Mouse (Mus musculus) megakaryocyte-erythroid progenitor cell, adult 5-6 weeks (primary cell): ENCODE data around the gene Zfp429. TPM values are rescaled to one million over a fixed set of nuclear protein-coding genes. Genes with fewer than 3 reads are reported as not detected.

ENCODE experiments used
- total RNA-seq, 2 experiments: library from RNA; stranded (forward) in 1 of 2; stranded (reverse) in 1 of 2; fragments of 200-1000, 215-1000 nt in 1 of 2; fragments of >200 nt in 1 of 2; fragmentation: Nextera tagmentation in 1 of 2; gene quantifications; 2 replicates each; pipeline ENCODE4 v1.2.3; 2014 to 2017

Gene Zfp429
- total RNA-seq, 2 experiments from 2014 or later, result 6.2 to 10.5 TPM

Other genes starting within 250 kb of the Zfp429 start
- 0.25 and 2.0 TPM in 2 replicates for gene Rsl1, start 226.6 kb downstream of the Zfp429 start, total RNA-seq (2014; fragmentation: Nextera tagmentation)
- 1.8 and 5.6 TPM in 2 replicates for gene Rsl1, start 226.6 kb downstream of the Zfp429 start, total RNA-seq (2017)
- gene Zfp455, start 205.3 kb downstream of the Zfp429 start, total RNA-seq (2014; fragmentation: Nextera tagmentation), result 2.4 and 2.6 TPM in 2 replicates
- gene Zfp455, start 205.3 kb downstream of the Zfp429 start, total RNA-seq (2017), result 0.38 and 2.4 TPM in 2 replicates
- 4.6 and 9.0 TPM in 2 replicates for gene Zfp458, start 121.4 kb downstream of the Zfp429 start, total RNA-seq (2014; fragmentation: Nextera tagmentation)
- 3.1 and 4.4 TPM in 2 replicates for gene Zfp458, start 121.4 kb downstream of the Zfp429 start, total RNA-seq (2017)
- gene Zfp457, start 93.3 kb downstream of the Zfp429 start, total RNA-seq (2014; fragmentation: Nextera tagmentation), result 2.5 and 4.3 TPM in 2 replicates
- gene Zfp457, start 93.3 kb downstream of the Zfp429 start, total RNA-seq (2017), result 1.0 TPM in 1 of 2 replicates, not detected in the other
- gene Zfp595, start 67.2 kb downstream of the Zfp429 start, total RNA-seq (2014; fragmentation: Nextera tagmentation), result 5.2 and 11.6 TPM in 2 replicates
- 4.9 and 8.2 TPM in 2 replicates for gene Zfp595, start 67.2 kb downstream of the Zfp429 start, total RNA-seq (2017)
- 6.6 and 13.8 TPM in 2 replicates for gene Gm28044, start 39.3 kb downstream of the Zfp429 start, total RNA-seq (2014; fragmentation: Nextera tagmentation)
- 3.5 TPM in 1 of 2 replicates, not detected in the other for gene Gm28044, start 39.3 kb downstream of the Zfp429 start, total RNA-seq (2017)
- gene Zfp953, start 39.2 kb downstream of the Zfp429 start, total RNA-seq (2014; fragmentation: Nextera tagmentation), result 6.1 and 7.5 TPM in 2 replicates
- 6.3 and 10.5 TPM in 2 replicates for gene Zfp953, start 39.2 kb downstream of the Zfp429 start, total RNA-seq (2017)
- 0.66 TPM in 1 of 2 replicates, not detected in the other for gene Gm28041, start 24.1 kb downstream of the Zfp429 start, total RNA-seq (2014; fragmentation: Nextera tagmentation)
- gene Gm28041, start 24.1 kb downstream of the Zfp429 start, total RNA-seq (2017), result 2.3 TPM in 1 of 2 replicates, not detected in the other
- gene Zfp456, start 24.0 kb downstream of the Zfp429 start, total RNA-seq (2014; fragmentation: Nextera tagmentation), result 2.4 and 2.6 TPM in 2 replicates
- gene Zfp456, start 24.0 kb downstream of the Zfp429 start, total RNA-seq (2017), result 1.7 and 3.7 TPM in 2 replicates
- gene Zfp459, start 21.6 kb upstream of the Zfp429 start, total RNA-seq (2014; fragmentation: Nextera tagmentation), result 1.4 and 2.6 TPM in 2 replicates
- gene Zfp459, start 21.6 kb upstream of the Zfp429 start, total RNA-seq (2017), result 1.3 and 1.9 TPM in 2 replicates
- gene Zfp874a, start 51.8 kb upstream of the Zfp429 start, total RNA-seq (2014; fragmentation: Nextera tagmentation), result 8.7 and 14.3 TPM in 2 replicates
- gene Zfp874a, start 51.8 kb upstream of the Zfp429 start, total RNA-seq (2017), result 13.7 and 21.8 TPM in 2 replicates
- 4.5 and 13.3 TPM in 2 replicates for gene Zfp874b, start 84.4 kb upstream of the Zfp429 start, total RNA-seq (2014; fragmentation: Nextera tagmentation)
- gene Zfp874b, start 84.4 kb upstream of the Zfp429 start, total RNA-seq (2017), result 7.6 and 9.2 TPM in 2 replicates
- 3.3 and 4.6 TPM in 2 replicates for gene Zfp58, start 100.7 kb upstream of the Zfp429 start, total RNA-seq (2014; fragmentation: Nextera tagmentation)
- 5.5 and 12.6 TPM in 2 replicates for gene Zfp58, start 100.7 kb upstream of the Zfp429 start, total RNA-seq (2017)
- gene Gm26965, start 126.3 kb upstream of the Zfp429 start, total RNA-seq (2014; fragmentation: Nextera tagmentation), result not detected in 2 replicates
- not detected in 2 replicates for gene Gm26965, start 126.3 kb upstream of the Zfp429 start, total RNA-seq (2017)
- gene Zfp87, start 126.4 kb upstream of the Zfp429 start, total RNA-seq (2014; fragmentation: Nextera tagmentation), result 13.6 and 18.1 TPM in 2 replicates
- 14.1 and 14.7 TPM in 2 replicates for gene Zfp87, start 126.4 kb upstream of the Zfp429 start, total RNA-seq (2017)
- gene Zfp748, start 154.0 kb upstream of the Zfp429 start, total RNA-seq (2014; fragmentation: Nextera tagmentation), result 7.8 and 9.6 TPM in 2 replicates
- gene Zfp748, start 154.0 kb upstream of the Zfp429 start, total RNA-seq (2017), result 9.4 and 11.8 TPM in 2 replicates
- 9.6 and 13.3 TPM in 2 replicates for gene Zfp729b, start 209.9 kb upstream of the Zfp429 start, total RNA-seq (2014; fragmentation: Nextera tagmentation)
- gene Zfp729b, start 209.9 kb upstream of the Zfp429 start, total RNA-seq (2017), result 11.7 and 17.0 TPM in 2 replicates
- gene Gm49345, start 237.9 kb upstream of the Zfp429 start, total RNA-seq (2014; fragmentation: Nextera tagmentation), result not detected in 2 replicates
- 3.5 TPM in 1 of 2 replicates, not detected in the other for gene Gm49345, start 237.9 kb upstream of the Zfp429 start, total RNA-seq (2017)
- 5.4 and 6.7 TPM in 2 replicates for gene Zfp729a, start 238.0 kb upstream of the Zfp429 start, total RNA-seq (2014; fragmentation: Nextera tagmentation)
- gene Zfp729a, start 238.0 kb upstream of the Zfp429 start, total RNA-seq (2017), result 5.3 and 12.8 TPM in 2 replicates